Mouse (Mus musculus) kidney, postnatal 0 days (tissue): ENCODE measurements around the gene Pde2a. TPM values are rescaled to one million over a fixed set of nuclear protein-coding genes. Genes with fewer than 3 reads are reported as not detected.

ENCODE experiments used
- ATAC-seq: fragments of 200-750 bp; cut with Nextera tagmentation; replicated peaks from 2 replicates; pipeline ENCODE4 v1.8.0; 2017; ENCODE audit warnings: low read depth, moderate number of reproducible peaks, moderate TSS enrichment, moderate library complexity; ENCODE audit not compliant: low FRiP score
- DNase-seq: peaks from one replicate; pipeline ENCODE4 v3.0.0-alpha.2; 2016; ENCODE audit warnings: low spot score
- H3K27ac ChIP-seq: fragments of 300-500 bp; sonication (generic); 2 replicates; pipeline ENCODE4 v1.5.1; 2014; ENCODE audit warnings: mild to moderate bottlenecking
- H3K27me3 ChIP-seq: fragments of 300-500 bp; sonication (generic); 2 replicates; pipeline ENCODE4 v1.6.1; 2014; ENCODE audit warnings: low read length, mixed read lengths; ENCODE audit not compliant: insufficient read depth
- H3K36me3 ChIP-seq: fragments of 300-500 bp; sonication (generic); 2 replicates; pipeline ENCODE4 v1.6.1; 2014; ENCODE audit warnings: low read length, mixed read lengths; ENCODE audit not compliant: insufficient read depth
- H3K4me1 ChIP-seq: fragments of 300-500 bp; sonication (generic); replicated peaks from 2 replicates; pipeline ENCODE4 v1.6.1; 2014; ENCODE audit warnings: antibody characterized with exemption, low read length, mixed read lengths; ENCODE audit not compliant: insufficient read depth
- H3K4me2 ChIP-seq: fragments of 300-500 bp; sonication (generic); 2 replicates; pipeline ENCODE4 v1.6.1; 2014; ENCODE audit warnings: mild to moderate bottlenecking, low read length, moderate library complexity, mixed read lengths
- H3K4me3 ChIP-seq: fragments of 300-500 bp; sonication (generic); replicated peaks from 2 replicates; pipeline ENCODE4 v1.5.1; 2014; ENCODE audit warnings: low read depth, low read length
- H3K9ac ChIP-seq: fragments of 300-500 bp; sonication (generic); 2 replicates; pipeline ENCODE4 v1.6.1; 2014; ENCODE audit warnings: low read depth, low read length
- H3K9me3 ChIP-seq: fragments of 300-500 bp; sonication (generic); replicated peaks from 2 replicates; pipeline ENCODE4 v1.6.1; 2016; ENCODE audit warnings: low read length, inconsistent platforms, mixed read lengths
- CTCF ChIP-seq: IDR thresholded peaks from 2 replicates; pipeline ENCODE4 v1.5.1; 2016; ENCODE audit warnings: antibody characterized with exemption, low read depth, mild to moderate bottlenecking, moderate library complexity
- WGBS: fragments of 180-500 bp; shearing (Covaris S2); extraction: QIAGEN DNeasy Blood & Tissue Kit; methylation state at CpG from one replicate; pipeline ENCODE4 v1.1.7; 2014; 5-methylcytosine and 5-hydroxymethylcytosine counted together
- polyA plus RNA-seq: library from polyadenylated mRNA; unstranded; fragments of >200 nt; fragmentation: Nextera tagmentation; extraction: Ambion mirVana; gene quantifications from 2 replicates; pipeline ENCODE4 v1.2.1, GENCODE M21; 2015

The Pde2a gene
- polyA plus RNA-seq, 1 experiment from 2014 or later, result 21.0 TPM

DNA sequence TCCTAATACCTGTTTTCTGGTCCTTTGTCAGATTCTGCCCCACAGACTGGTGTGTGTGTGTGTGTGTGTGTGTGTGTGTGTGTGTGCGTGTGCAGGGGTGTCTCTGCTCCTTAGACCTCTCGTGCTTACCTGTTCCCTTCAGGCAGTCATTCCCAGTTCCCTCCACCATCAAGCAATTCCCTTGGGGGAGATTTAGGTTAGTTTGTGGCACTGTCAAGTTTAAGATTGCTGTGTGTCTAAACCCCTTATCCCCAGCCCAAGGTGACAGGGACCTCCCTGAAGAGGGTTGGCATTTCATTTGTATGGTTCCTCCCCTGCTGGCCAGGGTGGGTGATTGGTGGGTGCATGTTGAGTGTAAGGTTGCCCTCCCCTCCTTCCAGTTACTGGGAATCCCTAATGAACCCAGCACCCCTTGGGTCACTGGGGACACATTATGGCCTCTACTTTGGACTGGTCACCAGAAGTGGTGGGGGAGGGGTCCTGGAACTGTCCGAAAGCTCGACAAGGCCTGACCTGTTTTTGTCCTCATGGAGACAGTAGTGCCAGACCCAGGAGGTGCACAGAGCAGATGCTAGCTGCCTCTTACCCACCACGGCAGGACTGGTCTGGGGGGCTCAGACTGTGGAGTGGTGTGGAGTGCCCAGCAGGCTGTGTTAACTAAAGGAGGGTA, 42.6 kb upstream of the Pde2a start:
- DNase-seq (no peak), ATAC-seq (no peak; the same call in 1 of the 2 replicates)
- no peaks in the 10 kb centered on the region for H3K36me3 ChIP-seq
- H3K4me1 ChIP-seq, result peaks cover 27% of the 10 kb centered on the region
- H3K27ac ChIP-seq, result peak overlapping the region; percentile 75
- H3K9me3 ChIP-seq, result no peaks in the 10 kb centered on the region
- peak overlapping the region; percentile 24 for H3K4me3 ChIP-seq
- H3K27me3 ChIP-seq, result no peaks in the 10 kb centered on the region
- WGBS, result 46% methylated on average over 5 of the region's 5 CpGs
- peak overlapping the region; percentile 60 for H3K4me2 ChIP-seq
- TF ChIP-seq CTCF, result no peak
- peak overlapping the region; percentile 59 for H3K9ac ChIP-seq

DNA sequence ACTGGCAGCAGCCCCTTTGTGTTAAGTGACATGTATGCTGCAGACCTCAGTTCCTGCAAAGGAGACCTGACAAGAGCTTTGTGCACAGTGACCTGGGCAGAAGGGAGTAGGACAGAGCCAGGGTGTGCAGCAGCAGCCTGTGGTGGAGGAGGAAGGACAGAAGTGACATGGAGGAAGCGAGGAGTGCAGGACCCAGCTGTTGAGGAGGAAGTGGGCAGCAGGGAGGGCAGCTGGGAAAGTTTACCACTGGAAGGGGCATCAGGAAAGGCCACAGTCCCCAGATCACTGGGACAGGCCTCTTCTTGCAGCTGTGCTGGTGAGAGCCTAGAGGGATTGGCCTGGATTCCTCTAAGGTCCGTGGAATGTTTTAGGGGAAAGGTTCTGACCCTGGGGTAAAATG, 41.8 kb upstream of the Pde2a start:
- H3K27me3 ChIP-seq, result no peaks in the 10 kb centered on the region
- peak overlapping the region; percentile 60; the same call in 1 of the 2 replicates for H3K4me2 ChIP-seq
- H3K9ac ChIP-seq, result peak overlapping the region; percentile 59; the same call in 1 of the 2 replicates
- no peak overlapping the region for H3K4me3 ChIP-seq
- no peak for TF ChIP-seq CTCF
- H3K27ac ChIP-seq, result peak overlapping the region; percentile 75; the same call in 1 of the 2 replicates
- no peaks in the 10 kb centered on the region for H3K36me3 ChIP-seq
- H3K4me1 ChIP-seq, result peaks cover 30% of the 10 kb centered on the region
- WGBS, result 46% methylated on average over 2 of the region's 2 CpGs
- no peaks in the 10 kb centered on the region for H3K9me3 ChIP-seq
- DNase-seq (peak; percentile 16), ATAC-seq (no peak)

DNA sequence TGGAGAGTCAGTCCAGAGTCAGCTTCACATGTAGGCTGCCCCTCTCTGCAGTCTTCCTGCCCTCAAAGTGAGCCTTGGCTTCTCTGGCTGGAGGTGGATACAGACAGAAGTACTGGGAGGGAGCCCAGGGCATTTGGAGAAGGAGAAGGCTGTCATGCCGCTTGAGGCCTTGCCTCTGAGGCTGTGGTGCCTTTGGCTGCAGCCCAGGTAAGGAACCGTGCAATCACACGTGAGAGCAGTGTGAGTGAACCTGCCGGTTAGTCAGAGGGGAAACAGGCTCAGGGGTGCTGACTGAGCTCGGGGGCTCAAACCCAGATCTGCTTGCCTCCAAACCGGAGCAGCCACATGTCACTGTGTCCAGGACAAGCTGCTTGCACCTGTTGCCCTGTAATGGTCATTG, 40.0 kb upstream of the Pde2a start:
- Histone ChIP-seq H3K36me3 (no peaks in the 10 kb centered on the region), H3K9ac (no peak overlapping the region), H3K4me2 (no peak overlapping the region), H3K27ac (no peak overlapping the region), H3K9me3 (no peaks in the 10 kb centered on the region), H3K4me3 (no peak overlapping the region), H3K4me1 (peaks cover 47% of the 10 kb centered on the region), H3K27me3 (no peaks in the 10 kb centered on the region)
- DNase-seq, result no peak
- 71% methylated on average over 6 of the region's 6 CpGs for WGBS
- no peak for TF ChIP-seq CTCF
- ATAC-seq, result no peak

DNA sequence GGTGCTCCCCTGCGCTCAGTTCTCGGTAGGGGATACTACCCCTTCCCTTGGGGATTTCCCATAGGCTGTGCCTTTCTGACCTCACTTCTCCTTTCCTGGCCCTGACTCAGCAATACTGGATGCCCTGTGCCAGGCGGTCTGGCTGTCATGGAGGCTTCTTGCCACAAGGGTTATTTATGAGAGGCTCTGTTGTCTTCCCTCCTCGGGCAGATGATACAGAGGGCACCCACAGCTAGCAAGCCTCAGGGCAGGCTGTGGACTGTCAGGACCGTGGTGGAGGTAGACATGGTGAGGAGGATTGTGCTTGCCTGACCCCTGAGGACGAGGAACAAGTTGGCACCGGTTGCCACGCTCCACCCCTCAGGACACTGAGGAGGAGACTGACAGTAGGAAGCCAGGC, 39.1 kb upstream of the Pde2a start:
- H3K4me3 ChIP-seq, result no peak overlapping the region
- H3K4me2 ChIP-seq, result no peak overlapping the region
- TF ChIP-seq CTCF, result 0 out of 2 replicates have a peak, but pooled peaks have one; percentile 2
- H3K9me3 ChIP-seq, result no peaks in the 10 kb centered on the region
- H3K9ac ChIP-seq, result no peak overlapping the region
- H3K36me3 ChIP-seq, result no peaks in the 10 kb centered on the region
- peaks cover 44% of the 10 kb centered on the region for H3K4me1 ChIP-seq
- no peak overlapping the region for H3K27ac ChIP-seq
- no peak for DNase-seq
- no peak for ATAC-seq
- H3K27me3 ChIP-seq, result no peaks in the 10 kb centered on the region
- 60% methylated on average over 8 of the region's 8 CpGs for WGBS

DNA sequence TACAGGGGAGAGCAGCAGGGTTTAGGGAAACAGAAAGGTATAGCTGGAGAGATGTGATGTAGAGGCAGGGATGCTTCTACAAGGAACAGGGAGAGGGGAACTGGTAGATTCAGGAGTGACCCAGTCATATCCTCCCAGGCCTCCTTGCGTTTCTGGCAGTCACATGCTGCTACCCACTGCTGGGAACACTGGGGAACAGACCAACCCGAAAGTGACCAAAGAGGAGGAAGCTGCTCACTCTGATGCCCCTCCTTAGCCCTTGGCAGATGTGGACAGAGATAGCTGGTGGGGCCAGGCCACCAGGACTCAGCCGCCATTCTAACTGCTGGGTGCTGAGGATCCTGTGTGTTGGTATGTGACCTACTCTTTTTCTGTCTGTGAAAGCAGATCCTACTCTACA, 37.7 kb upstream of the Pde2a start:
- H3K4me1 ChIP-seq, result peaks cover 39% of the 10 kb centered on the region
- no peak for TF ChIP-seq CTCF
- WGBS, result 64% methylated on average over 3 of the region's 3 CpGs
- no peaks in the 10 kb centered on the region for H3K9me3 ChIP-seq
- H3K4me3 ChIP-seq, result no peak overlapping the region
- H3K36me3 ChIP-seq, result 0 out of 2 replicates have a peak, but pooled peaks cover 5% of the 10 kb centered on the region
- DNase-seq, result no peak
- no peak overlapping the region for H3K9ac ChIP-seq
- H3K4me2 ChIP-seq, result no peak overlapping the region
- no peak for ATAC-seq
- peak overlapping the region; percentile 83 for H3K27ac ChIP-seq
- no peaks in the 10 kb centered on the region for H3K27me3 ChIP-seq

DNA sequence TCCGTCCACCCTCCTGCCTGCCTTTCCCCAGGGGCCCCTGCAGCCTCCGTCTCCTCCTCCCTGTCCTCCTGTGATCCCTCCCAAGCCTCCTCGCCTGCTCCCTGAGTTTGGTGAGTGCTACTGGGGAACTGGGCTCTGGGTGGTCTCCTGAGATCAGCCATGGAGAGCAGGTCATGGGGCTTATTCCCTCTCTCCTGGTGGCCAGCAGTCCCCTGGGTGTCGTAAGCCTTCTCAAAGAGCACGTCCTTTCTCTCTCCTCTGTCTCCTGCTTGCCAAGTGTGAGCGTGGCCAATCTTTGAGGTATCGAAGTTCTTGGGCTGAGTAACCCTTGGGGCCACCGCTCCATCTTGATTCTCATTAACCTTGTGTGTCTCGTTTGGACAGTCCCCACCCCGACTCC, 36.6 kb upstream of the Pde2a start:
- H3K4me2 ChIP-seq, result no peak overlapping the region
- peaks cover 14% of the 10 kb centered on the region; the same call in 1 of the 2 replicates for H3K36me3 ChIP-seq
- no peak for TF ChIP-seq CTCF
- H3K27me3 ChIP-seq, result no peaks in the 10 kb centered on the region
- H3K9ac ChIP-seq, result no peak overlapping the region; the same call in 1 of the 2 replicates
- DNase-seq (no peak), ATAC-seq (peak; percentile 38)
- peaks cover 28% of the 10 kb centered on the region; the same call in 1 of the 2 replicates for H3K4me1 ChIP-seq
- WGBS, result 38% methylated on average over 10 of the region's 10 CpGs
- H3K9me3 ChIP-seq, result no peaks in the 10 kb centered on the region
- no peak overlapping the region for H3K4me3 ChIP-seq
- H3K27ac ChIP-seq, result peak overlapping the region; percentile 83
